Mouse (Mus musculus): ENCODE results near the gene Hes2.

The Hes2 gene

GRCm38 (mm10) chr4:152201492-152201891 is 42.8 kb downstream of the Hes2 start:
- H3K4me3 ChIP-seq (replicated peaks; ENCODE audit: low read length) = no peak overlapping the region

GRCm38 (mm10) chr4:152202418-152202817 is 43.8 kb downstream of the Hes2 start:
- Histone ChIP-seq H3K27me3 (ENCODE audit: insufficient read depth, low read length) (no peaks in the 10 kb centered on the region), H3K9me3 (ENCODE audit: low read length) (no peaks in the 10 kb centered on the region), H3K4me1 (replicated peaks; ENCODE audit: low read depth, low read length) (peaks cover 57% of the 10 kb centered on the region), H3K4me3 (replicated peaks; ENCODE audit: low read length) (no peak overlapping the region), H3K36me3 (ENCODE audit: insufficient read depth, low read length) (peaks cover 21% of the 10 kb centered on the region)
- TF ChIP-seq POU5F1 (IDR thresholded peaks at IDR 0.05; ENCODE audit: borderline replicate concordance, low read length) (no peak), CTCF (conservative IDR thresholded peaks at IDR 0.05; ENCODE audit: low read length) (no peak), NANOG (IDR thresholded peaks at IDR 0.05; ENCODE audit: borderline replicate concordance, low read length) (no peak)

More at GRCm38 (mm10) chr4:152201492-152201891, 42.8 kb downstream of the Hes2 start:
- H3K27me3 ChIP-seq (ENCODE audit: insufficient read depth, low read length) = no peaks in the 10 kb centered on the region
- TF ChIP-seq NANOG (IDR thresholded peaks at IDR 0.05; ENCODE audit: borderline replicate concordance, low read length) (no peak), CTCF (conservative IDR thresholded peaks at IDR 0.05; ENCODE audit: low read length) (no peak), POU5F1 (IDR thresholded peaks at IDR 0.05; ENCODE audit: borderline replicate concordance, low read length) (no peak)
- H3K36me3 ChIP-seq (ENCODE audit: insufficient read depth, low read length) = peaks cover 11% of the 10 kb centered on the region
- peaks cover 67% of the 10 kb centered on the region for H3K4me1 ChIP-seq (replicated peaks; ENCODE audit: low read depth, low read length)
- H3K9me3 ChIP-seq (ENCODE audit: low read length) = no peaks in the 10 kb centered on the region

- peaks cover 57% of the 10 kb centered on the region for H3K4me1 ChIP-seq (replicated peaks; ENCODE audit: low read depth, low read length)
- H3K9me3 ChIP-seq (ENCODE audit: low read length) = no peaks in the 10 kb centered on the region
- TF ChIP-seq NANOG (IDR thresholded peaks at IDR 0.05; ENCODE audit: borderline replicate concordance, low read length) = no peak
- no peak for TF ChIP-seq POU5F1 (IDR thresholded peaks at IDR 0.05; ENCODE audit: borderline replicate concordance, low read length)
- no peak for TF ChIP-seq CTCF (conservative IDR thresholded peaks at IDR 0.05; ENCODE audit: low read length)
- H3K27me3 ChIP-seq (ENCODE audit: insufficient read depth, low read length) = no peaks in the 10 kb centered on the region
- no peak overlapping the region for H3K4me3 ChIP-seq (replicated peaks; ENCODE audit: low read length)
- H3K36me3 ChIP-seq (ENCODE audit: insufficient read depth, low read length) = peaks cover 21% of the 10 kb centered on the region
Observed at GRCm38 (mm10) chr4:152202905-152203304, 44.2 kb downstream of the Hes2 start.

- TF ChIP-seq POU5F1 (IDR thresholded peaks at IDR 0.05; ENCODE audit: borderline replicate concordance, low read length) (no peak), NANOG (IDR thresholded peaks at IDR 0.05; ENCODE audit: borderline replicate concordance, low read length) (no peak), CTCF (conservative IDR thresholded peaks at IDR 0.05; ENCODE audit: low read length) (no peak; the same call in 1 of the 2 replicates)
- no peak overlapping the region for H3K4me3 ChIP-seq (replicated peaks; ENCODE audit: low read length)
- peaks cover 65% of the 10 kb centered on the region for H3K4me1 ChIP-seq (replicated peaks; ENCODE audit: low read depth, low read length)
- no peaks in the 10 kb centered on the region for H3K9me3 ChIP-seq (ENCODE audit: low read length)
- peaks cover 25% of the 10 kb centered on the region for H3K36me3 ChIP-seq (ENCODE audit: insufficient read depth, low read length)
- H3K27me3 ChIP-seq (ENCODE audit: insufficient read depth, low read length) = no peaks in the 10 kb centered on the region
Observed at GRCm38 (mm10) chr4:152204663-152205062, 46.0 kb downstream of the Hes2 start.

- TF ChIP-seq NANOG (IDR thresholded peaks at IDR 0.05; ENCODE audit: borderline replicate concordance, low read length) = no peak
- no peak for TF ChIP-seq POU5F1 (IDR thresholded peaks at IDR 0.05; ENCODE audit: borderline replicate concordance, low read length)
- no peak for TF ChIP-seq CTCF (conservative IDR thresholded peaks at IDR 0.05; ENCODE audit: low read length)
- H3K36me3 ChIP-seq (ENCODE audit: insufficient read depth, low read length) = peaks cover 32% of the 10 kb centered on the region
- no peaks in the 10 kb centered on the region for H3K27me3 ChIP-seq (ENCODE audit: insufficient read depth, low read length)
- no peak overlapping the region for H3K4me3 ChIP-seq (replicated peaks; ENCODE audit: low read length)
- no peaks in the 10 kb centered on the region for H3K9me3 ChIP-seq (ENCODE audit: low read length)
- H3K4me1 ChIP-seq (replicated peaks; ENCODE audit: low read depth, low read length) = peaks cover 53% of the 10 kb centered on the region
Observed at GRCm38 (mm10) chr4:152206199-152206598, 47.5 kb downstream of the Hes2 start.

- Histone ChIP-seq H3K27me3 (ENCODE audit: insufficient read depth, low read length) (no peaks in the 10 kb centered on the region), H3K4me3 (replicated peaks; ENCODE audit: low read length) (no peak overlapping the region), H3K4me1 (replicated peaks; ENCODE audit: low read depth, low read length) (peaks cover 51% of the 10 kb centered on the region), H3K9me3 (ENCODE audit: low read length) (no peaks in the 10 kb centered on the region), H3K36me3 (ENCODE audit: insufficient read depth, low read length) (peaks cover 38% of the 10 kb centered on the region)
- no peak for TF ChIP-seq POU5F1 (IDR thresholded peaks at IDR 0.05; ENCODE audit: borderline replicate concordance, low read length)
- no peak for TF ChIP-seq CTCF (conservative IDR thresholded peaks at IDR 0.05; ENCODE audit: low read length)
- TF ChIP-seq NANOG (IDR thresholded peaks at IDR 0.05; ENCODE audit: borderline replicate concordance, low read length) = no peak
Observed at GRCm38 (mm10) chr4:152209623-152210022, 51.0 kb downstream of the Hes2 start.
